Mouse (Mus musculus): ENCODE results near the gene Ccl2.

Gene Ccl2

GRCm38 (mm10) chr11:82035356-82035755, at the start of gene Ccl2:
TSS of gene Ccl2 (plus strand) at chr11:82035571.
- DNase-seq (ENCODE audit: low read depth) = no peak

GRCm38 (mm10) chr11:81996172-81996841, 39.1 kb upstream of the Ccl2 start:
- DNase-seq (ENCODE audit: low read depth) = peak; percentile 72

- DNase-seq (ENCODE audit: low read depth) = no peak
Measured at GRCm38 (mm10) chr11:81997085-81997484, 38.3 kb upstream of the Ccl2 start.

- DNase-seq (ENCODE audit: low read depth) = no peak
Measured at GRCm38 (mm10) chr11:81998646-81999045, 36.7 kb upstream of the Ccl2 start.

- no peak for DNase-seq (ENCODE audit: low read depth)
Measured at GRCm38 (mm10) chr11:81999469-81999868, 35.9 kb upstream of the Ccl2 start.

GRCm38 (mm10) chr11:82000581-82000980, 34.8 kb upstream of the Ccl2 start:
- no peak for DNase-seq (ENCODE audit: low read depth)

GRCm38 (mm10) chr11:82004810-82005209, 30.6 kb upstream of the Ccl2 start:
- no peak for DNase-seq (ENCODE audit: low read depth)

GRCm38 (mm10) chr11:82006796-82007423, 28.5 kb upstream of the Ccl2 start:
- no peak for DNase-seq (ENCODE audit: low read depth)

- no peak for DNase-seq (ENCODE audit: low read depth)
Measured at GRCm38 (mm10) chr11:82010115-82010514, 25.3 kb upstream of the Ccl2 start.

GRCm38 (mm10) chr11:82011411-82012193, 23.8 kb upstream of the Ccl2 start:
- no peak for DNase-seq (ENCODE audit: low read depth)

- DNase-seq (ENCODE audit: low read depth) = no peak
Measured at GRCm38 (mm10) chr11:82013756-82014155, 21.6 kb upstream of the Ccl2 start.

- DNase-seq (ENCODE audit: low read depth) = no peak
Measured at GRCm38 (mm10) chr11:82015066-82015465, 20.3 kb upstream of the Ccl2 start.

- DNase-seq (ENCODE audit: low read depth) = no peak
Measured at GRCm38 (mm10) chr11:82016181-82016780, 19.1 kb upstream of the Ccl2 start.

- no peak for DNase-seq (ENCODE audit: low read depth)
Measured at GRCm38 (mm10) chr11:82019389-82019788, 16.0 kb upstream of the Ccl2 start.

GRCm38 (mm10) chr11:82019793-82020192, 15.6 kb upstream of the Ccl2 start:
- DNase-seq (ENCODE audit: low read depth) = no peak

GRCm38 (mm10) chr11:82021406-82021805, 14.0 kb upstream of the Ccl2 start:
- no peak for DNase-seq (ENCODE audit: low read depth)

- no peak for DNase-seq (ENCODE audit: low read depth)
Measured at GRCm38 (mm10) chr11:82022504-82023056, 12.8 kb upstream of the Ccl2 start.

GRCm38 (mm10) chr11:82023769-82024168, 11.6 kb upstream of the Ccl2 start:
- DNase-seq (ENCODE audit: low read depth) = no peak

- no peak for DNase-seq (ENCODE audit: low read depth)
Measured at GRCm38 (mm10) chr11:82030171-82030570, 5.2 kb upstream of the Ccl2 start.

- DNase-seq (ENCODE audit: low read depth) = no peak
Measured at GRCm38 (mm10) chr11:82032136-82032535, 3.2 kb upstream of the Ccl2 start.

GRCm38 (mm10) chr11:82032678-82033344, 2.6 kb upstream of the Ccl2 start:
- no peak for DNase-seq (ENCODE audit: low read depth)

GRCm38 (mm10) chr11:82034446-82034845, 925 bp upstream of the Ccl2 start:
- no peak for DNase-seq (ENCODE audit: low read depth)

Data from induced T-regulatory cell, adult 2 months (primary cell).